Mouse (Mus musculus): ENCODE measurements at regions not wholly inside any gene's neighbourhood (a gene's known extent, or its start where the extent isn't known, plus 50 kb on each side); places are given as distances from the start of the nearest gene placed in this dataset.

- TF ChIP-seq POLR2A (IDR thresholded peaks at IDR 0.05; ENCODE audit: insufficient read length, low read depth) (no peak), MAX (IDR thresholded peaks at IDR 0.05; ENCODE audit: low read depth) (no peak), POLR2AphosphoS2 (IDR thresholded peaks at IDR 0.05; ENCODE audit: insufficient read length, low read depth) (no peak), CEBPB (IDR thresholded peaks at IDR 0.05; ENCODE audit: insufficient read depth, poor library complexity, severe bottlenecking) (no peak)
These were observed 115.7 kb upstream of the Cxcr4 start for GRCm38 (mm10) chr1:128707747-128708146.

All from myocyte (in vitro differentiated cells).